15 mouse cellular contexts compared by ENCODE assay signal in the genomic region with DNA sequence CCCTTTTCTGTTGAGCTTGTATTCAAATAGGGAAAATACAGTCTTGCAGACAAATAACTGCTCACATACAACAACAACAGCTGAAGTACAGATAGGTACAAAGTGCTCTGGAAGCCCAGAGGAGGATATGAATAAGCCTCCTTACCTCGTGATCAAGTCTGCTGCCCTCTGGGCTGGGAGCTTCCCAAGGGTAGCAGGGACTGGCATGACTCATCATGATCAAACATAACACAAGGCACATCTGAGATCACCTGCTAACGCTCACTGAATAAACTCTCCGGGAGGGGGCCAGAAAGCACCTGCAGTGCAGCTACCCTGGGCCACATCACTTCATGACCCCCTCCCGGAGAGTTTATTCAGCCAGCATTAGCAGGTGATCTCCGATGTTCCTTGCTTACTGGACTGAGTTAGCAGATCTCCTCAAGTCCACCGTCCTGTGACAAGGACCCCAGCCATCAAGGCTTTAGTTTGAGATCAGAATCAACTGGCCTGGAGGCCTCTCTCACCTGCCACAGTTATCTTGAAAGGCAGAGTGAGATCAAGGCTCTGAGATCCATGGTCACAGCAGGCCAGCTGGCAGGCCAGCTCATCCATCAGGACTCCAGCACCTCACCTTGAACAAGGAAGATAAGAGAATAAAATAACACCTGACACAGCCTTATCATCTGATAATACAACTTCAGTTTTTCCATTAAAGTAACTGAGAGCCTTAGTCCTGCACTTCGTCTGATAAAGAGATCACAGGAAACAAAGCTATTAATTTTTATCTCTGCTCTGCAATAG.
DNase-seq lines count a peak whose midpoint lies in the region; ATAC-seq and TF ChIP-seq lines count a peak whose summit lies in the region.
"Had no signal": no experiment of that assay in that cellular context is flagged by ENCODE, and none has a peak within 500 bp of the region (broad histone marks: within the 10 kb centered on the region; RNA-seq: fewer than 3 reads in every experiment).

No protein-coding gene starts in this region.

- no peak overlapping the region for H3K9ac ChIP-seq in stomach, embryonic 14.5 days (replicated peaks; ENCODE audit: low read depth, low read length)
- H3K9ac ChIP-seq: hindbrain, embryonic 12.5 days; liver, embryonic 15.5 days had no signal

- 0 out of 2 replicates have a peak, but pooled peaks have one; percentile 53 for ATAC-seq in stomach, embryonic 14.5 days (ENCODE audit: insufficient number of reproducible peaks, insufficient read depth, low FRiP score, low read depth)

- no peak overlapping the region for H3K4me3 ChIP-seq in stomach, embryonic 14.5 days (ENCODE audit: low read depth, low read length)
- no peak overlapping the region for H3K4me3 ChIP-seq in layer of hippocampus, adult 2 months
- H3K4me3 ChIP-seq: embryonic facial prominence, embryonic 10.5 days; hindbrain, embryonic 12.5 days; liver, embryonic 15.5 days had no signal

- no peaks in the 10 kb centered on the region for H3K27me3 ChIP-seq in stomach, embryonic 14.5 days (ENCODE audit: control insufficient read depth, insufficient read depth, low read length)
- H3K27me3 ChIP-seq: hindbrain, embryonic 12.5 days; liver, embryonic 15.5 days had no signal

- no peak overlapping the region for H3K4me2 ChIP-seq in stomach, embryonic 14.5 days (replicated peaks; ENCODE audit: low read depth, low read length)
- H3K4me2 ChIP-seq: hindbrain, embryonic 12.5 days; liver, embryonic 15.5 days had no signal

- DNase-seq in adrenal gland, adult (ENCODE audit: inconsistent age in 2 of 2, low spot score in 1 of 2): peak; percentile 62 to 81
- no peak for DNase-seq in adrenal gland, adult 18-20 months (ENCODE audit: low spot score in 2 of 2)
- DNase-seq in thymus, postnatal 0 days (ENCODE audit: low spot score): peak; percentile 11
- no peak for DNase-seq in thymus, postnatal 10 days (ENCODE audit: low spot score in 2 of 2)
- DNase-seq in brain, embryonic 14.5 days (ENCODE audit: low read depth): peak; percentile 11
- DNase-seq in right cerebral cortex, postnatal 4 days: no peak
- no peak for DNase-seq in layer of hippocampus, adult 2 months (ENCODE audit: low spot score in 2 of 2)
- DNase-seq: cerebellum, postnatal 10 days; left cerebral cortex, postnatal 4 days; retina, postnatal 1 day had no signal

- WGBS in stomach, embryonic 14.5 days: 49% methylated on average over 7 of the region's 7 CpGs

- no peak overlapping the region for H3K27ac ChIP-seq in stomach, embryonic 14.5 days (ENCODE audit: low read length)
- H3K27ac ChIP-seq in layer of hippocampus, adult 2 months: no peak overlapping the region
- H3K27ac ChIP-seq: embryonic facial prominence, embryonic 10.5 days; hindbrain, embryonic 12.5 days; liver, embryonic 15.5 days; macrophage had no signal

- no peaks in the 10 kb centered on the region for H3K9me3 ChIP-seq in stomach, embryonic 14.5 days (ENCODE audit: control insufficient read depth, low read depth, low read length)
- H3K9me3 ChIP-seq: embryonic facial prominence, embryonic 10.5 days; hindbrain, embryonic 12.5 days; liver, embryonic 15.5 days had no signal

- no peaks in the 10 kb centered on the region for H3K36me3 ChIP-seq in stomach, embryonic 14.5 days (ENCODE audit: control insufficient read depth, insufficient read depth, low read length)
- H3K36me3 ChIP-seq: embryonic facial prominence, embryonic 10.5 days; hindbrain, embryonic 12.5 days; liver, embryonic 15.5 days had no signal

- no peak for TF ChIP-seq CTCF in brain, embryonic 14.5 days (IDR thresholded peaks at IDR 0.05; ENCODE audit: borderline replicate concordance, extremely low read depth, insufficient read depth, insufficient read length)
- no peak for TF ChIP-seq CTCF in layer of hippocampus, adult 2 months (conservative IDR thresholded peaks at IDR 0.05)

- H3K4me1 ChIP-seq in stomach, embryonic 14.5 days (ENCODE audit: control insufficient read depth, insufficient read depth, low read length): no peaks in the 10 kb centered on the region
- H3K4me1 ChIP-seq: embryonic facial prominence, embryonic 10.5 days; hindbrain, embryonic 12.5 days; liver, embryonic 15.5 days had no signal

- TF ChIP-seq POLR2A in brain, embryonic 14.5 days (IDR thresholded peaks at IDR 0.05; ENCODE audit: borderline replicate concordance, extremely low read depth, insufficient read depth, insufficient read length, poor library complexity, severe bottlenecking): no peak

Comparison
In these comparisons a context has a peak if more than half of its experiments do, and no peak if none do; other contexts are left out.
1. DNase-seq: peak in adrenal gland, adult (2 of 2), thymus, postnatal 0 days (single experiment) and brain, embryonic 14.5 days (single experiment); none in adrenal gland, adult 18-20 months (0 of 2), thymus, postnatal 10 days (0 of 2), right cerebral cortex, postnatal 4 days (single experiment) and layer of hippocampus, adult 2 months (0 of 2).